Mouse (Mus musculus) adrenal gland, adult 2 months (tissue): ENCODE results near the gene Ttll6. TPM values are rescaled to one million over a fixed set of nuclear protein-coding genes. Genes with fewer than 3 reads are reported as not detected.

Source experiments
- DNase-seq: peaks from one replicate; pipeline ENCODE4 v3.0.0; 2021
- polyA plus RNA-seq: library from polyadenylated mRNA; depleted of rRNA; stranded (reverse); fragments of >200 nt; gene quantifications from 2 replicates; pipeline ENCODE4 v1.2.3, GENCODE M21; 2012; rRNA removed
- total RNA-seq, 2 experiments: library from RNA; stranded (reverse); gene quantifications; 2 replicates each; pipeline ENCODE4 v1.2.3; 2021

Gene Ttll6
- total and polyA plus RNA-seq, 3 experiments, result not detected

- no peak for DNase-seq
Measured at GRCm38 (mm10) chr11:96195769-96196280, 62.2 kb downstream of the Ttll6 start.

DNA sequence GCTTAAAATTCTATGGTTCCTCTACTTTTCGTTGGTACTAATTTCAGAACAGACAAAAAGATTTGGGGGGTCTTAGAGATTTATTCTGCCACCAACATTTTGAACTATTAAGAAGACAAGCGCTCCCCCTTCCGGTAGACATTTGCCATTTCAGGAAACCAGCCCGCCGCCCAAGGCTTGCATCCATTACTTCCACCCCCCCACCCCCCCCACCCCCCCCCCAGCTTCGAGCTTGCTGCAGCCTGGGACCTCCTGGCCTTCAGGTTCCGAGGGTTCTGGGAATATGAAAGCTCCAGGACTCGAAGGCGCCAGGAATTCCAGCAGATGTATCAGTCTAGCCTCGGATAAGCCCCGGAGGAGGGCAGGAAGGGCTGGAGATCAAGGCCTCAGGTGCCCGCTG lies 65.1 kb downstream of the Ttll6 start:
- no peak for DNase-seq

GRCm38 (mm10) chr11:96199181-96200086 lies 65.8 kb downstream of the Ttll6 start:
- no peak for DNase-seq

GRCm38 (mm10) chr11:96200183-96200655 lies 66.6 kb downstream of the Ttll6 start:
- no peak for DNase-seq

DNA sequence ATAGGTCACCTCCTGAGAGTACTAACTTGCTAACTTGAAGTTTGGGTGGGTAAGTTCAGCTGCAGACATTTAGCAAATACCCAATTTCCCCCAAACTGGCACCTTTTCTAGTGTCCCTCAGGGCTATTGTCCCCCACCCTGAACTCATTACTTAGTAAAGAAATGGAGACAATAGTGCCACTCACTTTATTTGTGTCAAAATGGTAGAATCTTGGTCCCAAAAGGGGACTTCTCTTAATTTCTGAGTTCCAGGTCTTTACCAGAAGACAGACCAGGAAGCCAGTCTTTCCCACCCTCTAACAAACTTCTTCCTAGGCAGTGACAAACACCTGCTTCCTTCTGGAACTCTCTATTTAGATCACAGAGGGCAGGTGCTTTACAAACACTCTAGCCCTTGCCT lies 68.2 kb downstream of the Ttll6 start:
- DNase-seq, result no peak

- DNase-seq, result no peak
Measured at GRCm38 (mm10) chr11:96202401-96203081, 69.0 kb downstream of the Ttll6 start.

GRCm38 (mm10) chr11:96203182-96203788 lies 69.7 kb downstream of the Ttll6 start:
- no peak for DNase-seq

DNA sequence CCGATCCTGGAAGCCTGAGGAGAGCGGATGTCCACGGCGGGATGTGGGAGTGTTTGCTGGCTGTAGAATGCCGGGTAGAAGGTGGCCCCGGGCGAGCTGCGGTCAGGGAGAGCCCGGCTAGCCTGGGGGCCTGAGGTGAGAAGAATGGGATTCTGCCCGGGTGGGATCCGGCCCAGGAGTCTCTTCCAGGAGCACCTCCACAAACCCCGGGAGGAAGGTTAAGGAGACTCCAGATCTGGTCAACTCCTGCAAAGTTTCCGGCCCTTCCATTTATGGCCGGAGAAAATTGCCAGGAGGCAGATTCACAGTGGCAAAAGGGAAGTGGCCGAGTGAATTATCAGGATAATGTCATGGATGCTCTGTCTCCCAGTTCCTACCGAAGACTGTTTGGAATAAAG lies 70.2 kb downstream of the Ttll6 start:
- no peak for DNase-seq

DNA sequence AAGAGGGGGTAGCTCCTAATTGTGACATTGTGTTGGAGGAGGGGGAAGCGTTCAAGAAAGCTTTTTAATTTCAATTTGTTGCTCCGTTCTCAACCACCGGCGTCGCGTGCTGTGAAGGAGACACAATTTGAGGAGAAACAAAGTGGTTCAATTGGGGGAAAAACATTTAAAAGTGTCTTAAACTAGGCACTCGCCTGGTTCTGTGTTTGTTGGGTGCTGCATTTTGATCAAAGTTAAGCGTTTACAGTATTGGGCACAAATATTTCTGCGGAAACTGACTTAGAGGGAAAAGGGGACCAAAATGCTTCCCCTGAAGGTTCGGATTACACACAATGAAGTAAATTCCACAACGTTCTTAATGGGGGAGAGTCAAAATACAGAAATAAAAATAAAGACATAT lies 70.8 kb downstream of the Ttll6 start:
- no peak for DNase-seq

- no peak for DNase-seq
Measured at GRCm38 (mm10) chr11:96205426-96206131, 72.0 kb downstream of the Ttll6 start.

Other genes starting within 250 kb of the Ttll6 start
- gene B4galnt2, start 218.9 kb upstream of the Ttll6 start, total RNA-seq, result not detected
- 0.06 TPM in 1 of 2 replicates, not detected in the other for gene B4galnt2, start 218.9 kb upstream of the Ttll6 start, polyA plus RNA-seq
- under 1 TPM; 0.59 to 0.95 TPM for gene Igf2bp1, start 127.8 kb upstream of the Ttll6 start, total RNA-seq
- gene Igf2bp1, start 127.8 kb upstream of the Ttll6 start, polyA plus RNA-seq, result 0.10 and 0.19 TPM in 2 replicates
- not detected for gene Gip, start 109.2 kb upstream of the Ttll6 start, total RNA-seq
- gene Gip, start 109.2 kb upstream of the Ttll6 start, polyA plus RNA-seq, result not detected in 2 replicates
- 10 to 100 TPM; 79.5 to 92.8 TPM for gene Snf8, start 98.9 kb upstream of the Ttll6 start, total RNA-seq
- 9.6 and 11.3 TPM in 2 replicates for gene Snf8, start 98.9 kb upstream of the Ttll6 start, polyA plus RNA-seq
- gene Ube2z, start 68.4 kb upstream of the Ttll6 start, total RNA-seq, result 10 to 100 TPM; 45.3 to 46.5 TPM
- 17.0 and 20.7 TPM in 2 replicates for gene Ube2z, start 68.4 kb upstream of the Ttll6 start, polyA plus RNA-seq
- gene Atp5g1, start 58.1 kb upstream of the Ttll6 start, total RNA-seq, result 100 to 1,000 TPM; 240 to 384 TPM
- 484 and 733 TPM in 2 replicates for gene Atp5g1, start 58.1 kb upstream of the Ttll6 start, polyA plus RNA-seq
- not detected for gene Calcoco2, start 21.8 kb upstream of the Ttll6 start, total RNA-seq
- gene Calcoco2, start 21.8 kb upstream of the Ttll6 start, polyA plus RNA-seq, result not detected in 2 replicates
- not detected for gene Hoxb13, start 60.5 kb downstream of the Ttll6 start, total RNA-seq
- gene Hoxb13, start 60.5 kb downstream of the Ttll6 start, polyA plus RNA-seq, result not detected in 2 replicates
- gene Hoxb9, start 137.7 kb downstream of the Ttll6 start, total RNA-seq, result 100 to 1,000 TPM; 183 to 377 TPM
- gene Hoxb9, start 137.7 kb downstream of the Ttll6 start, polyA plus RNA-seq, result 156 and 180 TPM in 2 replicates
- gene Hoxb8, start 148.1 kb downstream of the Ttll6 start, total RNA-seq, result 10 to 100 TPM; 67.3 to 93.9 TPM
- 357 and 428 TPM in 2 replicates for gene Hoxb8, start 148.1 kb downstream of the Ttll6 start, polyA plus RNA-seq
- gene Hoxb7, start 152.8 kb downstream of the Ttll6 start, total RNA-seq, result 10 to 100 TPM; 46.4 to 46.7 TPM
- 48.8 and 55.9 TPM in 2 replicates for gene Hoxb7, start 152.8 kb downstream of the Ttll6 start, polyA plus RNA-seq
- gene Hoxb6, start 158.7 kb downstream of the Ttll6 start, total RNA-seq, result 10 to 100 TPM; 33.0 to 72.2 TPM
- gene Hoxb6, start 158.7 kb downstream of the Ttll6 start, polyA plus RNA-seq, result 201 and 210 TPM in 2 replicates
- gene Hoxb5, start 169.6 kb downstream of the Ttll6 start, total RNA-seq, result 10 to 100 TPM; 15.2 to 31.6 TPM
- 43.4 and 45.6 TPM in 2 replicates for gene Hoxb5, start 169.6 kb downstream of the Ttll6 start, polyA plus RNA-seq
- 10 to 100 TPM; 16.7 to 21.8 TPM for gene Hoxb4, start 184.5 kb downstream of the Ttll6 start, total RNA-seq
- gene Hoxb4, start 184.5 kb downstream of the Ttll6 start, polyA plus RNA-seq, result 27.9 and 30.0 TPM in 2 replicates
- 10 to 100 TPM; 20.1 to 21.9 TPM for gene Hoxb3, start 189.5 kb downstream of the Ttll6 start, total RNA-seq
- 89.4 and 94.9 TPM in 2 replicates for gene Hoxb3, start 189.5 kb downstream of the Ttll6 start, polyA plus RNA-seq
- gene Hoxb2, start 216.7 kb downstream of the Ttll6 start, total RNA-seq, result 10 to 100 TPM; 18.7 to 22.6 TPM
- gene Hoxb2, start 216.7 kb downstream of the Ttll6 start, polyA plus RNA-seq, result 69.6 and 86.1 TPM in 2 replicates
- gene Hoxb1, start 232.0 kb downstream of the Ttll6 start, total RNA-seq, result not detected
- gene Hoxb1, start 232.0 kb downstream of the Ttll6 start, polyA plus RNA-seq, result not detected in 2 replicates